40 mouse cellular contexts compared by ENCODE assay signal in the genomic region with DNA sequence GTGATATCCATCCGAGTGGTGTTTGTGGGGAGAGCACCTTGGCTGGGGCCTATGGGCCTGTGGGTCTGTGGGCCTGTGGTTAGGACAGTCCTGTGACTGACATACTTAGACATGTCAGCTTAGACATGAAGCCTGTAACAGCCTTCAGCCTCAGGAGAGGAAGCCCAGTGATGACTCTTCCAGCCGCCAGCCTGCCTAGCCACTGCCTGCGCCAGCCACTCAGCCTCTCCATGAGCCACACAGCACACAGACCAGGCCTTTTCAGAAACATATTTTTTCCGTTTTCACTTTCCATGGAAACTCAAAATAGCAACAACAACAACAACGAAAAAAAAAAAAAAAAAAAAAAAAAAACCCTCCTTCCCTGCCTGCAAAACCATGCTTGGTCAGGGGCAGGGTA. TPM values are rescaled to one million over a fixed set of nuclear protein-coding genes. Genes with fewer than 3 reads are reported as not detected.
A peak's percentile ranks its signal among the peaks of the same experiment; 100 is the strongest.
DNase-seq lines count a peak whose midpoint lies in the region; ATAC-seq and TF ChIP-seq lines count a peak whose summit lies in the region.
"Had no signal": no experiment of that assay in that cellular context is flagged by ENCODE, and none has a peak within 500 bp of the region (broad histone marks: within the 10 kb centered on the region; RNA-seq: fewer than 3 reads in every experiment).

No protein-coding gene starts in this region.

- TF ChIP-seq CTCF in CH12.LX (conservative IDR thresholded peaks at IDR 0.05 in 1 of 2, IDR thresholded peaks at IDR 0.05 in 1 of 2; ENCODE audit: low read depth in 2 of 2, low read length in 2 of 2): no peak

- H3K4me2 ChIP-seq in limb, embryonic 12.5 days: no peak overlapping the region
- H3K4me2 ChIP-seq in CH12.LX (ENCODE audit: insufficient read depth, low read depth, poor library complexity, severe bottlenecking): no peak overlapping the region
- H3K4me2 ChIP-seq: embryonic facial prominence, embryonic 13.5 days; heart, embryonic 12.5 days; hindbrain, embryonic 14.5 days; kidney, embryonic 15.5 days; lung, embryonic 15.5 days; neural tube, embryonic 12.5 days had no signal

- no peak overlapping the region for H3K4me3 ChIP-seq in limb, embryonic 12.5 days (replicated peaks)
- no peak overlapping the region for H3K4me3 ChIP-seq in limb, embryonic 10.5 days
- no peak overlapping the region for H3K4me3 ChIP-seq in CH12.LX (replicated peaks in 1 of 3; ENCODE audit: low read depth in 2 of 3, low read length in 2 of 3, poor library complexity in 1 of 3)
- H3K4me3 ChIP-seq: embryonic facial prominence, embryonic 13.5 days; heart, embryonic 12.5 days; kidney, embryonic 15.5 days; lung, embryonic 15.5 days; myocyte; neural tube, embryonic 12.5 days had no signal

- no peaks in the 10 kb centered on the region for H3K9me3 ChIP-seq in limb, embryonic 12.5 days
- no peaks in the 10 kb centered on the region for H3K9me3 ChIP-seq in limb, embryonic 10.5 days (replicated peaks)
- no peaks in the 10 kb centered on the region for H3K9me3 ChIP-seq in CH12.LX (replicated peaks; ENCODE audit: low read length)
- H3K9me3 ChIP-seq: embryonic facial prominence, embryonic 13.5 days; G1E; heart, embryonic 12.5 days; kidney, embryonic 15.5 days; lung, embryonic 15.5 days; neural tube, embryonic 12.5 days had no signal

- dilution Hi-C loops in CH12.LX (cut with MboI; ENCODE audit: extremely low pct_ligation_motif_present, extremely low pct_unique_long_range_greater_than_20kb, low sequenced_read_pairs): no loop called here

- no peaks in the 10 kb centered on the region for H3K27me3 ChIP-seq in limb, embryonic 12.5 days
- H3K27me3 ChIP-seq in limb, embryonic 10.5 days (ENCODE audit: low read depth, poor library complexity, severe bottlenecking): no peaks in the 10 kb centered on the region
- H3K27me3 ChIP-seq in CH12.LX (replicated peaks): no peaks in the 10 kb centered on the region
- H3K27me3 ChIP-seq: embryonic facial prominence, embryonic 13.5 days; heart, embryonic 12.5 days; kidney, embryonic 15.5 days; lung, embryonic 15.5 days; neural tube, embryonic 12.5 days had no signal

- ATAC-seq in limb, embryonic 12.5 days (ENCODE audit: insufficient number of reproducible peaks, insufficient read depth, low FRiP score, low TSS enrichment, low read depth): no peak
- ATAC-seq in hematopoietic stem cell, adult 5-6 weeks (replicated peaks in 1 of 2; ENCODE audit: insufficient read depth in 1 of 2, low FRiP score in 2 of 2, low TSS enrichment in 1 of 2, low read depth in 1 of 2, poor library complexity in 2 of 2, severe bottlenecking in 2 of 2): peak; percentile 40 to 51; a peak in 1 of 4 replicates
- ATAC-seq: forebrain, postnatal 0 days; inflammation-experienced regulatory T-cells, adult 6 months had no signal

- no peaks in the 10 kb centered on the region for H3K79me2 ChIP-seq in CH12.LX (replicated peaks; ENCODE audit: control insufficient read depth, extremely low read depth, insufficient read depth, poor library complexity, severe bottlenecking)

- in situ Hi-C loops in CH12.LX (cut with MboI; ENCODE audit: low pct_ligation_motif_present, low pct_unique_long_range_greater_than_20kb, low sequenced_read_pairs): no loop called here

- no peak for DNase-seq in limb, embryonic 10.5 days (ENCODE audit: low spot score)
- peak; percentile 31 for DNase-seq in CD4-positive helper T cell, adult 2 months (ENCODE audit: low read depth, low spot score)
- no peak for DNase-seq in CH12.LX (ENCODE audit: extremely low read depth)
- no peak for DNase-seq in layer of hippocampus, adult 9-10 months (ENCODE audit: low spot score)
- DNase-seq in spleen, adult 18-20 months: no peak
- DNase-seq: adrenal gland, postnatal 25 days; B cell, adult 2 months; cerebellum, adult 11-12 months; cerebellum, adult 9-11 months; forebrain, postnatal 0 days; heart, postnatal 4 days; kidney, adult 11 months; kidney, postnatal 36 days; layer of hippocampus, postnatal 36 days; left cerebral cortex, postnatal 4 days; lung, postnatal 36 days; right cerebral cortex, adult 18-20 months; thymus, adult 18-20 months; thymus, postnatal 25 days had no signal

- TF ChIP-seq EP300 in CH12.LX (IDR thresholded peaks at IDR 0.05; ENCODE audit: low read length): no peak

- H3K9ac ChIP-seq in limb, embryonic 12.5 days (replicated peaks): 0 out of 2 replicates have a peak overlapping the region, but pooled peaks have one; percentile 8
- no peak overlapping the region for H3K9ac ChIP-seq in CH12.LX (ENCODE audit: insufficient read depth, low read depth)
- H3K9ac ChIP-seq: embryonic facial prominence, embryonic 13.5 days; forebrain, postnatal 0 days; heart, embryonic 12.5 days; hindbrain, embryonic 14.5 days; kidney, embryonic 15.5 days; lung, embryonic 15.5 days; neural tube, embryonic 12.5 days had no signal

- TF ChIP-seq RAD21 in CH12.LX (IDR thresholded peaks at IDR 0.05; ENCODE audit: low read depth, low read length): no peak

- 76% methylated on average over 5 of the region's 5 CpGs for WGBS in limb, embryonic 12.5 days
- WGBS in limb, embryonic 10.5 days: 90% methylated on average over 5 of the region's 5 CpGs

- H3K36me3 ChIP-seq in limb, embryonic 12.5 days: peaks cover 10% of the 10 kb centered on the region; the same call in 1 of the 2 replicates
- 0 out of 2 replicates have a peak, but pooled peaks cover 4% of the 10 kb centered on the region for H3K36me3 ChIP-seq in limb, embryonic 10.5 days
- peaks cover 0 to 3% of the 10 kb centered on the region in 2 experiments for H3K36me3 ChIP-seq in CH12.LX (replicated peaks in 1 of 2; ENCODE audit: control insufficient read depth in 1 of 2, insufficient read depth in 1 of 2, low read length in 1 of 2)
- H3K36me3 ChIP-seq: G1E; kidney, embryonic 15.5 days; lung, embryonic 15.5 days had no signal

- H3K27ac ChIP-seq in limb, embryonic 12.5 days: no peak overlapping the region
- H3K27ac ChIP-seq in limb, embryonic 10.5 days: no peak overlapping the region
- no peak overlapping the region for H3K27ac ChIP-seq in CH12.LX (ENCODE audit: insufficient read depth, low read depth)
- H3K27ac ChIP-seq: embryonic facial prominence, embryonic 13.5 days; hindbrain, embryonic 14.5 days; kidney, embryonic 15.5 days; lung, embryonic 15.5 days; neural tube, embryonic 12.5 days; stomach, postnatal 0 days had no signal

- H3K4me1 ChIP-seq in limb, embryonic 12.5 days (replicated peaks): peaks cover 13% of the 10 kb centered on the region
- H3K4me1 ChIP-seq in limb, embryonic 10.5 days: peaks cover 5% of the 10 kb centered on the region
- H3K4me1 ChIP-seq in CH12.LX (ENCODE audit: control insufficient read depth in 1 of 2, insufficient read depth in 2 of 2): peaks cover 3 to 52% of the 10 kb centered on the region in 2 experiments

- no peak for TF ChIP-seq POLR2A in CH12.LX (IDR thresholded peaks at IDR 0.05; ENCODE audit: low read depth, low read length)

TF ChIP-seq in CH12.LX, 34 proteins besides CTCF, POLR2A, EP300 and RAD21:
- TF ChIP-seq SMC3 (IDR thresholded peaks at IDR 0.05; ENCODE audit: low read depth, low read length) (no peak), ETS1 (conservative IDR thresholded peaks at IDR 0.05; ENCODE audit: low read depth, low read length) (peak; percentile 26; the same call in 1 of the 2 replicates), E2F4 (IDR thresholded peaks at IDR 0.05; ENCODE audit: insufficient replicate concordance, low read depth, low read length) (no peak), UBTF (IDR thresholded peaks at IDR 0.05; ENCODE audit: low read depth, low read length) (no peak), ZNF384 (IDR thresholded peaks at IDR 0.05; ENCODE audit: low read depth, low read length) (peak; percentile 83), ZKSCAN1 (IDR thresholded peaks at IDR 0.05; ENCODE audit: borderline replicate concordance, low read depth, low read length) (no peak)
TF ChIP-seq in CH12.LX: peak in this region for 2.

RNA-seq across cellular contexts. Expression of gene Tspan2, which starts 14.4 kb away (rescaled TPM):
- polyA plus RNA-seq in limb, embryonic 12.5 days (2016; fragmentation: Nextera tagmentation; extraction: Ambion mirVana): 5.4 and 5.6 TPM in 2 replicates
- polyA plus RNA-seq in limb, embryonic 10.5 days (2016; fragmentation: Nextera tagmentation; extraction: Ambion mirVana): 5.9 and 6.9 TPM in 2 replicates
- 1.4 and 1.5 TPM in 2 replicates for total RNA-seq in CH12.LX (2012; rRNA removed)
- 2.8 and 3.0 TPM in 2 replicates for total RNA-seq in CH12.LX (2014; rRNA removed)
- 4.5 and 6.0 TPM in 2 replicates for polyA plus RNA-seq in CH12.LX (2012; ENCODE audit: insufficient read length, low read depth)
- total RNA-seq in hematopoietic stem cell, adult 5-6 weeks (2017): 20.6 and 23.4 TPM in 2 replicates
- polyA plus RNA-seq: G1E had no signal

RNA-seq across cellular contexts. Expression of gene Tshb, which starts 33.8 kb away (rescaled TPM):
- 0.09 TPM in 1 of 2 replicates, not detected in the other for polyA plus RNA-seq in limb, embryonic 12.5 days (2016; fragmentation: Nextera tagmentation; extraction: Ambion mirVana)
- 0.08 TPM in 1 of 2 replicates, not detected in the other for polyA plus RNA-seq in limb, embryonic 10.5 days (2016; fragmentation: Nextera tagmentation; extraction: Ambion mirVana)
- total RNA-seq in CH12.LX (2012; rRNA removed): not detected in 2 replicates
- total RNA-seq in CH12.LX (2014; rRNA removed): not detected in 2 replicates
- 0.19 TPM in 1 of 2 replicates, not detected in the other for polyA plus RNA-seq in CH12.LX (2012; ENCODE audit: insufficient read length, low read depth)
- total RNA-seq in hematopoietic stem cell, adult 5-6 weeks (2017): not detected in 2 replicates
- total RNA-seq: adrenal gland, adult 18-20 months; adrenal gland, postnatal 25 days; forebrain, postnatal 0 days; gastrocnemius, postnatal 36 days; heart, postnatal 4 days; layer of hippocampus, adult 8-10 months; layer of hippocampus, postnatal 36 days; left cerebral cortex, postnatal 4 days; liver, adult 2 months; megakaryocyte-erythroid progenitor cell, adult 5-6 weeks; midbrain, postnatal 0 days had no signal
- polyA plus RNA-seq: G1E; heart, postnatal 0 days; liver, adult 2 months; liver, embryonic 16.5 days; myocyte; spleen, adult 2 months had no signal
